Mouse (Mus musculus) gastrocnemius, postnatal 14 days (tissue): ENCODE results near the gene Zfand6. TPM values are rescaled to one million over a fixed set of nuclear protein-coding genes. Genes with fewer than 3 reads are reported as not detected.

ENCODE experiments used
- DNase-seq: peaks from one replicate; pipeline ENCODE4 v3.0.0; 2021; ENCODE audit warnings: mixed read lengths
- intact Hi-C: fragments of 180-260 bp; cut with DNase I; formaldehyde crosslinking; loops from one replicate; pipeline ENCODE4 v1.15.1; 2025; ENCODE audit warnings: low total_unique reads
- total RNA-seq, 2 experiments: library from RNA; stranded (reverse); gene quantifications; 2 replicates each; pipeline ENCODE4 v1.2.3; 2021

The Zfand6 gene
- total RNA-seq, 2 experiments from 2014 or later = 92.1 to 92.5 TPM

DNA sequence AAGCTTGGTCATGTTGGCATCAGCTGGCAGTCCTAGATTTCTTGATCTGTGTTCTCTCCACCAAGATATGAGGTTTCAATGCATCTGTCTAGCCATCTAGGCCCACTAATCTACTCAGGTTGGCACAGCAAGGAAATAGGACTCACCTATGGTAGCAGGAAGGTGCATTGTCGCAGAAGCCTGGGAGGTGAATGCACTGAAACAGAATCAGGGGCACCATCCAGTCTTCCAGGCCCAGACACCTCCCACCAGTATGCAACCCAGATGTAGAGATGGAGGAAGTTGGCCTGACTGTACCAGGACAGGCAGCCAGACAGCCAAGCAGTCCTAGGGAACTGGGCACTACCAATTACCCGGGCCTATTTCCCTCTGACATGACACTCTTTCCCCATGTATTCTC, 89.1 kb downstream of the Zfand6 start:
- intact Hi-C loops = no loop called here

DNA sequence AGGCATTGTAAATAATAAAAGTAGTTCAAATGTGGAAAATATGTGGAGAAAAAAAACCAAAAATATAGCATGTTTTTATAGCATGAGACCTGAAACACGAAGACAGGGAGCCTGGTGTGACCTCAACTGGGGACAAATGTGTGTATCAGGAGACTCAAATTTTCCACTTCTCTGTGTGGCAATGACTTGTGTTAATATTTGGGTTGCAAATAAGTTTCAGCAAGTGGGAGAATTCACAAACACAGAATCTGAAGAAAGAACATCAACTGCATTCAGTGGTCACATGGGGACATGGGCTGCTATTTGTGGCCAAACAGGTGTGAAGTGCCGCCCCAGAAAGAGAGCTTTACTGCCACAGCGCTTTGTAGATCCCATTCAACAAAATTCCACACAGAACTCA, 93.1 kb downstream of the Zfand6 start:
- intact Hi-C loops = loop anchor here (10.0 kb wide), 1 partner anchor 148 kb away; no protein-coding TSS in a partner anchor
- no peak for DNase-seq

More for the DNA sequence above, 89.1 kb downstream of the Zfand6 start:
- no peak for DNase-seq

DNA sequence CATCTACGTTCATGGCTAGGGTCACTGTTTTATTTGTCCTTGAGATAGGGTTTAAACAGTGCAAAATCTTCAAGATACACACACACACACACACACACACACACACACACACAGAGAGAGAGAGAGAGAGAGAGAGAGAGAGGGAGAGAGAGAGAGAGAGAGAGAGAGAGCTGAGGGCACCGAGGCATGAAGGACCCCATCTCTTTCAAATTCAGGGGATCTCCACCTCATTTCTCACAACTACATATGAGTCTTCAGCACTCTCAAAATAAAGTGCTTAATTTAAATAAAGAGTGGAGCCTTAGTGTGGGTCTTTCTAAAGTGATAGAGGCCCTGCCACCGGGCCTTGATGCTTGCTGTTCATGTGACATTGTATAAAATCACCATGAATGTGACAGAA, 93.8 kb downstream of the Zfand6 start:
- intact Hi-C loops = loop anchor here (10.0 kb wide), 1 partner anchor 149 kb away; no protein-coding TSS in a partner anchor
- no peak for DNase-seq

DNA sequence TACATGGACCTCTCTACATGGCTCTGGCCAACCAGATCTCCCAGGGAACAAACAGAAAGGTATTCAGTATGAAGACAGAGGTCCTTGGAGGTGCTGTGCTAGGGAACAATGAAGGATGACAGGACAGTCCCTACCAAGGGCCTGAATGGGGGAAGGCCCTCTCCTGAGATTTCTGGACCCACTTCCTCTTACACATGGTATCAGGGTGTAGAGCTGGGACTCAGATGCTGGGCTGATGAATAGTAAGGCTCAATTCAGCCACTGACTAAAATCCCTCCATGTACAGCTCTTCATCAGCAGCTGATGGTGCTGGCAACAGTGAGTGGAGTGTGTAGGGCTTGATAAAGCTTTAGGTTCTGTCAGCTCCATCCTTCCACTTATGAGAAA, 94.8 kb downstream of the Zfand6 start:
- intact Hi-C loops = loop anchor here (5.0 to 10.0 kb wide), 2 partner anchors 150 to 182 kb away; no protein-coding TSS in a partner anchor
- no peak for DNase-seq

DNA sequence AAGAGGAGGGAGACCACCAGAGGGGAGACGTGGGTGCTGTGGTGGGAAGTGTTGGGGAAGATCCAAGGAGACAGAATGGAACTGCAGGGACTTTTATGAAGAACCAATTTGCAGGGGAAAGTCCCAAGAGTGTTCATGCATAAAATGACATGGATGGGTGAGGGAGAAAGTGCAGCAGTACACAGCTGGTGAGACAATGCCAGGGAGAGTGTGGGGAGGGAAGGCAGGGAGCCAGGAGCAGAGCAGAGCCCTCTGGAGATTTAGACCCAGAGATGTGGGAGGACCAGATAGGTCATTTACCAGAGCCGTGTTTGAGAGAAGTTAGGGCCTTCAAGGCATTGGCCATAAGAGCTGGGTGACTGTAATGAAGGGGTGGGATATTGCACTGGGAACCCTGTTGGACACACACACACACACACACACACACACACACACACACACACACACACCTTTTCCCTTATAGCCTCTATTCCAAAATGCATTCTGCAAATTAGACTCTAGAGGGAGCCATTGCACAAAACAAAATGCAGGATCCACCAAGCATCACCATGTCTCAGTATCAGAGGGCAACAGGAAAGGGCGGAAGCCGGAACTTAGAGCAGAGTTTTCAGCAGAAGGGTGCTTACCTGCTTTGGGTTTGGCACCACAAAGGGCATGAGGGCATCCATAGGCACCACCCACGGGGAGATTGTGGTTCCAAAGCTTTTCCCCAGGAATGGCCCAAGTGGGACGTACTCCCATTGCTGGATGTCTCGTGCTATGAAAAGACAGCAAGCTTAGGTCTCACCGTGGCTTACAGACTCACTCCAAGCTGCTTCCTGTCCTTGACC, 95.5 kb downstream of the Zfand6 start:
- intact Hi-C loops = loop anchor here (5.0 to 10.0 kb wide), 2 partner anchors 150 to 183 kb away; no protein-coding TSS in a partner anchor
- no peak for DNase-seq

DNA sequence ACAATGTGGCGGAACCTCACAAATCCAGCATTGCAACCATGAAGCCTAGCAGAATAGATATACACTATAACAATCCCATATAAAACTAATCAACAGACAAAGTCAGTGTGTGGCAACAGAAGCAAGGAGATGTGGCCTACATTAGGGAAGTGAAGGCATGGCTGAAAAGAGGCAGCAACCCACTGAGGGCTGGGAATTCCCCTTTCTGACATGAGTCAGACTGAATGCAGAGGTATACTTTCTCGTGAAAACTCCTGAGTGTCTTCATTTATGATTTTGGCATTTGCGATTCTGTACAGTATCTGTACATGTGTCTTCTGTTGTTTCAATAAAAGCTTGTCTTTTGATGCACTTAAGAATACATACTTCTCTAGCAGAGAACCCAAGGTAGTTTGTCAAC, 98.4 kb downstream of the Zfand6 start:
- DNase-seq = no peak
- intact Hi-C loops = loop anchor here (5.0 to 10.0 kb wide), 2 partner anchors 153 to 186 kb away; no protein-coding TSS in a partner anchor

DNA sequence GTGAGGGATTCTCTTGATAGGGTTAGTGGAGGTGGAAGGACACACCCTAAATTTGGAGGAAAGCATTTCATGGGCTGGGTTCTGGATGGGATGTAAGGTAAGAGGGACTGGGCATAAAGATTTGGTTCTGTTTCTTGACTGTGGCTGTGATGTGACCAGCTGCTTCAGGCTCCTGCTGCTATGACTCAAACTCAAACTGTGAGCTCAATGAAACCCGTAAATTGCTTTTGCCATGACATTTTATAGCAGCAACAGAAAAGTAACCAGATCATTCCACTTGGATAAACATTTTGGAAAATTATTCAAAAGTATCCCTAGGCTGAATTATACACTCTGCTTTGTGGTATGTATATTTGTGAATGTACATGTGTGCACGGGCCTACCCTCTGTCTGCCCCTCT, 99.1 kb downstream of the Zfand6 start:
- DNase-seq = no peak
- intact Hi-C loops = loop anchor here (5.0 to 10.0 kb wide), 2 partner anchors 154 to 187 kb away; no protein-coding TSS in a partner anchor

DNA sequence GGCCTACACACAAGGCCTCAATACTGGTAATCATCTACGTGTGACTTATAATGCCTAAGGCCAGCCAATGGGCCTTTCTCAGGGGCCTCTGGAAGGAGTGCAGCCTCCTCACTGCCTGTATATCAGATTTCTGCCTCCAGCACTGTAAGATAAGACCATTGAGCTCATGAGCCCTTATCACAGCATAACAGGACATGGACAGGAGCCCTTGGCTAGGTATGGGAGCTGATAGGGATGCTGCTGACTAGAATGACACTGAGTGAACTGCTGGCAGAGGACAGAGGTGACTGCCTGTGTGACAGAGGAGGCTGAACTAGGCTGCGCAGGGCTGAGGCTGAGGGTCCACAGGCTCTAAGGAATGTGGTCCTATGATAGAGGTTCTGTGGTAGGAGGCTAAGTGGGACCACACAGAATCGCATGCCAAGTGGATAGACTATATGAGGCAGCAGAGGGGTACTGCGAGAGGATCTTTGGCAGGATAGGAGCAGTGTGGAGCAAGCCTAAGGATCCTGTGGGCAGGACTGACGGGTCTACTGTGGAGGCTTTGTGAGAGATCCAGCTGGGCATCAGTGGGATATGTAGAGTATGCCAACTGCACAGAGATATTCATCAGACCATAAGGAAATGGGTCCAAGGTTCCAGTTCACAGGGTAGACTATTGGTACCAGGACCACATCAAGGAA, 102.5 kb downstream of the Zfand6 start:
- no peak for DNase-seq
- intact Hi-C loops = no loop called here

DNA sequence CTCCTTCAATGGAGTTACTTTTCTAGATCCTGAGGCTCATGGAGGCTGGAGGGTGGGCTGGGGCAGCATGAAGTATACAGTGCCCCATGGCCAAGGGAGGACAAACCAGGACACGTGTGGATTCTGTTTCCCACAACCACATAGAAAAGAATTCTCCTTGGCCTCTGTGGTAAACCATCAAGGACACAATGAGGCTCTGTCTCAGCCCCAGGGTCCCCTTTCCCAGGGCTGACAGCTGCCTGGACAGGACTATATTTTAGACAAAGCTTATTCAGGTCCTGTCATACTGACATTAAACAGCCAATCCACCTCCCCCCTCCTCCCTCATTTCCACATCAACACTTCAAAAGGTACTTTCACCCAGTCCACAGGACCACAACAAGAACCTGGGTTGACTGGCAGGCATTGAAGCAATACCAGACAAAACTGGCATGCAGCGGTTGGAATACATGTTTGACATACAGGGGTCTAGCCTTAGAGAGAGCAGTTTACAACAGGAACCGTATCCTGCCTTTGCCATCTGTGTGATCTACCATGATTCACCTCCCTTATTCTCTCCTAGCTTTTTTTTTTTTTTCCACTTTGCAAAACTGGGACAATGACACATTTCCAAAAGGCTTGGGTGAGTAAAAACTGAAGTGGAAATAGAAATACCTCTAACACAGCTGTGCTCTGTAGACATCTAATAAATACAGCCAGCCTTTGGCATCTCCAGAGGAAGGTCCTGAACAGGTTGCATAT, 103.2 kb downstream of the Zfand6 start:
- intact Hi-C loops = no loop called here
- no peak for DNase-seq

DNA sequence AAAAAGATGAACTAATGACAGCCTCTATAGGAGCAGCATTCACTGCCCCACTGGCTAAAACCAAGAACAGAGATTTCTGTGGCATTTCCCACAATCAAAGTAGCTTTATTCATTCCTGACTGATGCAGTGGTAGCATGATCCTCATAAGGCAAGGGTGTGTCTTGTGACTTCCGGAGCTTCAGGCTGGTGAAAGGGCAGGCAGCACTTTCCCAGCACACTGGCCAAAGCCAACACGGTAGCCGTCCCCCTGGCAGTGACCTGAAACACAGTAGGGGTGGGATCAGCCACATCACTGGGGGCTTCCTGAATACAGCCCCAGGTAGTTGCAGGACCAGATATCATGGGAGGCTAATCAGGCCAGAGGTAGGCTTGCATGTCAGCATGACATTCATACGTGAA, 104.7 kb downstream of the Zfand6 start:
- intact Hi-C loops = no loop called here

DNA sequence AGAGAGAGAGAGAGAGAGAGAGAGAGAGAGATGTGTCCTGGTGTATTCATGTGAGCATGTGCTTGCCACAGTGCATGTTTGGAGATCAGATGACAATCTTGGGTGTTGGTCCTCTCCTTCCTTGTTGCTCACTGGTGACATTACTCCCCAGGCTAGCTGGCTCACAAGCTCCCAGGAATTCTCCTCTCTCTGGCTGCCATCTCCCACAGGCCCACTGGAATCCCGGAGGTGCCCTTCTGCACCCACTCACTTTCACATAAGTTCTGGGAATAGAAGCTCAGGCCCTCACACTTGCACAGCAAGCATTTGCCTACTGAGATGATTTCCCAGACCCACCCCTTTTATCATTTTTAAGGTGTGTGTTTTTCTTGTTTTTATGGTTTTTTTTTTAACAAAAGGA, 110.0 kb downstream of the Zfand6 start:
- DNase-seq = no peak
- intact Hi-C loops = no loop called here

More for the DNA sequence above, 104.7 kb downstream of the Zfand6 start:
- DNase-seq = no peak

DNA sequence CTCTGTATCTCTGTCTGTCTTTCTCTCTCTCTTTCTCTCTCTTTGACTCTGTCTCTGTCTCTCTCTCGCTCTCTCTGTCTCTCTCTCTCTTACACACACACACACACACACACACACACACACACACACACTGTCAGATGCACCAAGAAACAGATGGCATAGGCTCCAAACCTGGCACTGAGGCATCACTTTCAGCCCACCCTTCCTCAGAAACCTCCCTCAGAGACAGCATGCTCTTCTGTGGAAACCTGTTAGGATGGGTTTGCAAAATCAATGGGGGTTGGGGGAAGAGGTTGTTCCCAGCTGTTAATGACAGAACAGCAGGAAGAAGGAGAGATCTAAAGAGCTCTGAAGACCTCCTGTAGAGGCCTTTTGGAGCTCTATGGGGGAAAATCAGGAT, 110.9 kb downstream of the Zfand6 start:
- intact Hi-C loops = no loop called here
- DNase-seq = no peak

DNA sequence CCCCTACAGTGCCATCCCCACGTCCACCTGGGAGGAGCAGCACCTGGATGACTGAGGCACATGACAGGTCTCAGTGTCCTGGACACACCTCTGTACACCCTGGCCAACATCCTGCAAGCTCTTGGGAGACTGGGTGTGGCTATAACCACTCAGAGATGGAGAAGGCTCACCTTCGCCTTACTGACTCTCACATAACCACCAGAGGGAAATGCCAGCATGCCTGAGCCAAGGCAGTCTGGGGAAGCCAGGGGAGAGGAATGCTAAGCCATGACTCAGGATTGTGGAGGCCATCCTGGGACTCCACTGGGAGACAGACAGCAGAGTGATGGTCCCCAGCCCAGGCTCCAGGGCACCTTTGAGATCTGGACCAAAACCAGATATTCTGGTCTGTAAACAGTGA, 112.7 kb downstream of the Zfand6 start:
- no peak for DNase-seq
- intact Hi-C loops = no loop called here

DNA sequence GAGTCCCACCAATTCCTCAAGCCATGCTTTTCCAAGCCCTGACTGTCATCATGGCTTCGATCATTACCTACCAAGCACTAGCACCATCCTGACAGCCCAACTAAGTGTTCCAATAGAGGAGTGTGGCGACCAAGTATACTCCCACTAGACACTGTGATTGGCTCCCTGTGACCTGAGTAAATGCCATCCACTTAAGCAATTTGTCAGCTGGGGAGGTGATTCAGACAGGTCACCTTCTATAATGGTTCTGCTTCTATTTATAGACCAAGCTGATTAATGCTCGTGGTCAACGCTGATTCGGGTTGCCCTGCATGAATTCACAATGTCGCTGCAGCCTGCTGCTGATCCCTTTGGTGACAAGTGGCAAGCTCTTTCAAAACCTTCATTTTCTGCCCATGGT, 123.6 kb downstream of the Zfand6 start:
- DNase-seq = no peak
- intact Hi-C loops = no loop called here

DNA sequence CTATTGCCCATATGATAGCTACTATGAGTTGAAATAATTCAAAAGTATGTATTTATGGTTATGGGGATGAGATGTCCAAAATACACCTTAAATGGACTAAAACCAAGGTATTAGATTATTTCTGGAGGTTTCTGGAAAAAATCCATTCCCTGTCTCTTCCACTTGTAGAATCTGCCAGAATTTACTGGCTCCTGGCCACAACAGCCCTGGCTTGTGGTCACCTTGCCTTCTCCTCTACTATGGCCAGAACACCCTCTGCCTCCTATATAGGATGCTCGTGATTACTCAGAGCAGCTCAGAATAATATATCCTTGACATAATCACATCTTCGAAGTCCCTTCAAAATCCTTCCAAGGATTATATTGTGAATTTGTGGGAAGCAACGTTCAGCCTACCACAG, 125.5 kb downstream of the Zfand6 start:
- no peak for DNase-seq
- intact Hi-C loops = no loop called here

Other genes with a start within 250 kb of the Zfand6 start
- under 1 TPM; 0.31 to 0.45 TPM for gene Gm2115, start 161.0 kb downstream of the Zfand6 start, total RNA-seq
- 1 to 10 TPM; 1.7 to 2.7 TPM for gene Fah, start 83.2 kb downstream of the Zfand6 start, total RNA-seq
- not detected for gene Olfr291, start 163.6 kb upstream of the Zfand6 start, total RNA-seq